Mouse (Mus musculus): ENCODE measurements around the gene Mettl15. TPM values are rescaled to one million over a fixed set of nuclear protein-coding genes. Genes with fewer than 3 reads are reported as not detected.

The Mettl15 gene
- polyA plus RNA-seq, 1 experiment from 2014 or later, result 12.6 TPM

- no peaks in the 10 kb centered on the region for H3K27me3 ChIP-seq (replicated peaks; ENCODE audit: control insufficient read depth, insufficient read depth, low read length)
- DNase-seq (ENCODE audit: low spot score), result no peak
- no peak overlapping the region for H3K4me3 ChIP-seq (ENCODE audit: low read depth, low read length)
- H3K4me2 ChIP-seq (ENCODE audit: low read depth, low read length), result no peak overlapping the region
- no peaks in the 10 kb centered on the region for H3K9me3 ChIP-seq (ENCODE audit: control insufficient read depth, low read length)
- no peaks in the 10 kb centered on the region for H3K36me3 ChIP-seq (ENCODE audit: control insufficient read depth, insufficient read depth, low read length)
- H3K9ac ChIP-seq (ENCODE audit: low read depth, low read length), result no peak overlapping the region
- no peak for ATAC-seq (ENCODE audit: low read depth)
- H3K27ac ChIP-seq (replicated peaks; ENCODE audit: low read depth, low read length), result no peak overlapping the region
- no peaks in the 10 kb centered on the region for H3K4me1 ChIP-seq (ENCODE audit: control insufficient read depth, insufficient read depth, low read length)
Measured at GRCm38 (mm10) chr2:109147292-109147691, 133.3 kb downstream of the Mettl15 start.

- H3K9me3 ChIP-seq (ENCODE audit: control insufficient read depth, low read length), result no peaks in the 10 kb centered on the region
- DNase-seq (ENCODE audit: low spot score) (no peak), ATAC-seq (ENCODE audit: low read depth) (no peak)
- 88% methylated on average over 2 of the region's 2 CpGs for WGBS
- H3K27me3 ChIP-seq (replicated peaks; ENCODE audit: control insufficient read depth, insufficient read depth, low read length), result no peaks in the 10 kb centered on the region
- no peak overlapping the region for H3K27ac ChIP-seq (replicated peaks; ENCODE audit: low read depth, low read length)
- H3K4me3 ChIP-seq (ENCODE audit: low read depth, low read length), result no peak overlapping the region
- no peak overlapping the region for H3K9ac ChIP-seq (ENCODE audit: low read depth, low read length)
- no peaks in the 10 kb centered on the region for H3K36me3 ChIP-seq (ENCODE audit: control insufficient read depth, insufficient read depth, low read length)
- H3K4me2 ChIP-seq (ENCODE audit: low read depth, low read length), result no peak overlapping the region
- H3K4me1 ChIP-seq (ENCODE audit: control insufficient read depth, insufficient read depth, low read length), result no peaks in the 10 kb centered on the region
Measured at GRCm38 (mm10) chr2:109144410-109144809, 136.1 kb downstream of the Mettl15 start.

GRCm38 (mm10) chr2:109140330-109140729 is 140.2 kb downstream of the Mettl15 start:
- WGBS, result 42% methylated on average over 1 of the region's 1 CpGs
- H3K4me3 ChIP-seq (ENCODE audit: low read depth, low read length), result no peak overlapping the region
- no peak overlapping the region for H3K27ac ChIP-seq (replicated peaks; ENCODE audit: low read depth, low read length)
- H3K4me1 ChIP-seq (ENCODE audit: control insufficient read depth, insufficient read depth, low read length), result no peaks in the 10 kb centered on the region
- no peaks in the 10 kb centered on the region for H3K36me3 ChIP-seq (ENCODE audit: control insufficient read depth, insufficient read depth, low read length)
- ATAC-seq (ENCODE audit: low read depth) (no peak), DNase-seq (ENCODE audit: low spot score) (no peak)
- no peak overlapping the region for H3K9ac ChIP-seq (ENCODE audit: low read depth, low read length)
- no peak overlapping the region for H3K4me2 ChIP-seq (ENCODE audit: low read depth, low read length)
- no peaks in the 10 kb centered on the region for H3K9me3 ChIP-seq (ENCODE audit: control insufficient read depth, low read length)
- no peaks in the 10 kb centered on the region for H3K27me3 ChIP-seq (replicated peaks; ENCODE audit: control insufficient read depth, insufficient read depth, low read length)

- ATAC-seq (ENCODE audit: low read depth) (no peak), DNase-seq (ENCODE audit: low spot score) (peak; percentile 5)
- Histone ChIP-seq H3K36me3 (ENCODE audit: control insufficient read depth, insufficient read depth, low read length) (no peaks in the 10 kb centered on the region), H3K27ac (replicated peaks; ENCODE audit: low read depth, low read length) (no peak overlapping the region), H3K4me3 (ENCODE audit: low read depth, low read length) (no peak overlapping the region), H3K4me1 (ENCODE audit: control insufficient read depth, insufficient read depth, low read length) (no peaks in the 10 kb centered on the region), H3K9ac (ENCODE audit: low read depth, low read length) (no peak overlapping the region), H3K27me3 (replicated peaks; ENCODE audit: control insufficient read depth, insufficient read depth, low read length) (no peaks in the 10 kb centered on the region), H3K9me3 (ENCODE audit: control insufficient read depth, low read length) (no peaks in the 10 kb centered on the region), H3K4me2 (ENCODE audit: low read depth, low read length) (no peak overlapping the region)
- WGBS, result 68% methylated on average over 6 of the region's 6 CpGs
Measured at GRCm38 (mm10) chr2:109137276-109137675, 143.3 kb downstream of the Mettl15 start.

GRCm38 (mm10) chr2:109130718-109131117 is 149.8 kb downstream of the Mettl15 start:
- Histone ChIP-seq H3K9me3 (ENCODE audit: control insufficient read depth, low read length) (no peaks in the 10 kb centered on the region), H3K27ac (replicated peaks; ENCODE audit: low read depth, low read length) (no peak overlapping the region), H3K4me1 (ENCODE audit: control insufficient read depth, insufficient read depth, low read length) (no peaks in the 10 kb centered on the region), H3K36me3 (ENCODE audit: control insufficient read depth, insufficient read depth, low read length) (no peaks in the 10 kb centered on the region), H3K4me3 (ENCODE audit: low read depth, low read length) (no peak overlapping the region), H3K27me3 (replicated peaks; ENCODE audit: control insufficient read depth, insufficient read depth, low read length) (no peaks in the 10 kb centered on the region), H3K4me2 (ENCODE audit: low read depth, low read length) (no peak overlapping the region), H3K9ac (ENCODE audit: low read depth, low read length) (no peak overlapping the region)
- 80% methylated on average over 3 of the region's 3 CpGs for WGBS
- DNase-seq (ENCODE audit: low spot score) (no peak), ATAC-seq (ENCODE audit: low read depth) (no peak)

GRCm38 (mm10) chr2:109129921-109130320 is 150.6 kb downstream of the Mettl15 start:
- no peak for ATAC-seq (ENCODE audit: low read depth)
- no peak overlapping the region for H3K9ac ChIP-seq (ENCODE audit: low read depth, low read length)

GRCm38 (mm10) chr2:109105773-109106484 is 174.6 kb downstream of the Mettl15 start:
- no peak overlapping the region for H3K27ac ChIP-seq (replicated peaks; ENCODE audit: low read depth, low read length)
- H3K9me3 ChIP-seq (ENCODE audit: control insufficient read depth, low read length), result no peaks in the 10 kb centered on the region
- H3K4me1 ChIP-seq (ENCODE audit: control insufficient read depth, insufficient read depth, low read length), result no peaks in the 10 kb centered on the region
- no peak overlapping the region for H3K9ac ChIP-seq (ENCODE audit: low read depth, low read length)
- no peaks in the 10 kb centered on the region for H3K36me3 ChIP-seq (ENCODE audit: control insufficient read depth, insufficient read depth, low read length)
- H3K27me3 ChIP-seq (replicated peaks; ENCODE audit: control insufficient read depth, insufficient read depth, low read length), result no peaks in the 10 kb centered on the region
- ATAC-seq (ENCODE audit: low read depth), result no peak
- DNase-seq (ENCODE audit: low spot score), result peak; percentile 4
- 56% methylated on average over 3 of the region's 3 CpGs for WGBS
- no peak overlapping the region for H3K4me2 ChIP-seq (ENCODE audit: low read depth, low read length)
- H3K4me3 ChIP-seq (ENCODE audit: low read depth, low read length), result no peak overlapping the region

More at GRCm38 (mm10) chr2:109129921-109130320, 150.6 kb downstream of the Mettl15 start:
- Histone ChIP-seq H3K9me3 (ENCODE audit: control insufficient read depth, low read length) (no peaks in the 10 kb centered on the region), H3K4me3 (ENCODE audit: low read depth, low read length) (no peak overlapping the region), H3K36me3 (ENCODE audit: control insufficient read depth, insufficient read depth, low read length) (no peaks in the 10 kb centered on the region), H3K4me1 (ENCODE audit: control insufficient read depth, insufficient read depth, low read length) (no peaks in the 10 kb centered on the region), H3K4me2 (ENCODE audit: low read depth, low read length) (no peak overlapping the region), H3K27me3 (replicated peaks; ENCODE audit: control insufficient read depth, insufficient read depth, low read length) (no peaks in the 10 kb centered on the region), H3K27ac (replicated peaks; ENCODE audit: low read depth, low read length) (no peak overlapping the region)
- 83% methylated on average over 3 of the region's 3 CpGs for WGBS
- no peak for DNase-seq (ENCODE audit: low spot score)

GRCm38 (mm10) chr2:109049686-109050085 is 230.9 kb downstream of the Mettl15 start:
- H3K36me3 ChIP-seq (ENCODE audit: control insufficient read depth, insufficient read depth, low read length), result no peaks in the 10 kb centered on the region
- no peaks in the 10 kb centered on the region for H3K9me3 ChIP-seq (ENCODE audit: control insufficient read depth, low read length)
- no peaks in the 10 kb centered on the region for H3K4me1 ChIP-seq (ENCODE audit: control insufficient read depth, insufficient read depth, low read length)
- WGBS, result 67% methylated on average over 2 of the region's 2 CpGs
- no peak overlapping the region for H3K4me3 ChIP-seq (ENCODE audit: low read depth, low read length)
- no peak overlapping the region for H3K4me2 ChIP-seq (ENCODE audit: low read depth, low read length)
- DNase-seq (ENCODE audit: low spot score) (no peak), ATAC-seq (ENCODE audit: low read depth) (no peak)
- no peak overlapping the region for H3K9ac ChIP-seq (ENCODE audit: low read depth, low read length)
- H3K27ac ChIP-seq (replicated peaks; ENCODE audit: low read depth, low read length), result no peak overlapping the region
- no peaks in the 10 kb centered on the region for H3K27me3 ChIP-seq (replicated peaks; ENCODE audit: control insufficient read depth, insufficient read depth, low read length)

Measured in embryonic facial prominence, embryonic 14.5 days (tissue).